In genomic region chr5:123043856-123044255, GRCm38 (mm10) we compare ENCODE assay signal across 10 mouse cellular contexts. TPM values are rescaled to one million over a fixed set of nuclear protein-coding genes. Genes with fewer than 3 reads are reported as not detected.
DNase-seq lines count a peak whose midpoint lies in the region; TF ChIP-seq lines count a peak whose summit lies in the region.
"Had no signal": no experiment of that assay in that cellular context is flagged by ENCODE, and none has a peak within 500 bp of the region (broad histone marks: within the 10 kb centered on the region; RNA-seq: fewer than 3 reads in every experiment).

No protein-coding gene starts in this region.

- H3K9me3 ChIP-seq in hindbrain, embryonic 10.5 days: no peaks in the 10 kb centered on the region
- H3K9me3 ChIP-seq: limb, embryonic 13.5 days had no signal

- H3K27me3 ChIP-seq in kidney, adult 2 months (replicated peaks; ENCODE audit: control insufficient read depth, insufficient read depth, low read length): no peaks in the 10 kb centered on the region
- H3K27me3 ChIP-seq in hindbrain, embryonic 10.5 days (ENCODE audit: insufficient read depth, poor library complexity, severe bottlenecking): no peaks in the 10 kb centered on the region
- H3K27me3 ChIP-seq: limb, embryonic 13.5 days had no signal

- no peak for TF ChIP-seq POLR2A in kidney, adult 2 months (IDR thresholded peaks at IDR 0.05; ENCODE audit: low read depth, low read length)

- 35% methylated on average over 7 of the region's 7 CpGs for WGBS in kidney, adult 2 months
- 19% methylated on average over 7 of the region's 7 CpGs for WGBS in hindbrain, embryonic 10.5 days

- no peak for DNase-seq in kidney, adult 2 months
- DNase-seq in kidney, adult 18-20 months: no peak
- DNase-seq in CD4-positive helper T cell, adult 2 months (ENCODE audit: low read depth, low spot score): peak; percentile 58
- DNase-seq in ZHBTc4 (ENCODE audit: low read depth, low spot score): peak; percentile 75
- DNase-seq in naive thymus-derived CD4-positive, alpha-beta T cell, adult 2 months (ENCODE audit: low read depth): peak; percentile 75
- DNase-seq in ovary, postnatal 36 days (ENCODE audit: low spot score): no peak
- no peak for DNase-seq in gastrocnemius, postnatal 4 days (ENCODE audit: low spot score in 2 of 2)
- no peak for DNase-seq in hindbrain, embryonic 10.5 days (ENCODE audit: low spot score)

- peaks cover under 1% of the 10 kb centered on the region; the same call in 1 of the 2 replicates for H3K4me1 ChIP-seq in kidney, adult 2 months (ENCODE audit: control insufficient read depth, insufficient read depth, low read length)
- peaks cover 22% of the 10 kb centered on the region for H3K4me1 ChIP-seq in hindbrain, embryonic 10.5 days (replicated peaks)

- peak; percentile 60 for TF ChIP-seq CTCF in kidney, adult 2 months (conservative IDR thresholded peaks at IDR 0.05; ENCODE audit: insufficient read depth, insufficient read length, low read depth, low read length)

- no peak overlapping the region for H3K27ac ChIP-seq in kidney, adult 2 months (ENCODE audit: insufficient read depth, low read depth, low read length)
- H3K27ac ChIP-seq in hindbrain, embryonic 10.5 days: no peak overlapping the region
- H3K27ac ChIP-seq: limb, embryonic 13.5 days had no signal

- H3K36me3 ChIP-seq in kidney, adult 2 months (ENCODE audit: control insufficient read depth, insufficient read depth, low read length): no peaks in the 10 kb centered on the region
- H3K36me3 ChIP-seq in hindbrain, embryonic 10.5 days: no peaks in the 10 kb centered on the region
- H3K36me3 ChIP-seq: limb, embryonic 13.5 days had no signal

- H3K4me3 ChIP-seq in kidney, adult 2 months (ENCODE audit: insufficient read depth, low read depth, low read length): no peak overlapping the region
- no peak overlapping the region for H3K4me3 ChIP-seq in hindbrain, embryonic 10.5 days
- H3K4me3 ChIP-seq: limb, embryonic 13.5 days had no signal

RNA-seq across cellular contexts. Expression of gene Morn3, which starts 3.0 kb away (rescaled TPM):
- 0.06 and 0.08 TPM in 2 replicates for polyA plus RNA-seq in kidney, adult 2 months (2012; rRNA removed)
- not detected for total RNA-seq in gastrocnemius, postnatal 4 days (2021)
- polyA plus RNA-seq in hindbrain, embryonic 10.5 days (2016; fragmentation: Nextera tagmentation; extraction: Ambion mirVana): 0.50 and 2.4 TPM in 2 replicates
- total RNA-seq: heart, adult 8-10 months had no signal
- polyA plus RNA-seq: limb, embryonic 13.5 days had no signal

RNA-seq across cellular contexts. Expression of gene Tmem120b, which starts 24.4 kb away (rescaled TPM):
- polyA plus RNA-seq in kidney, adult 2 months (2012; rRNA removed): 9.9 and 12.7 TPM in 2 replicates
- total RNA-seq in gastrocnemius, postnatal 4 days (2021): 10 to 100 TPM; 24.0 to 25.9 TPM
- 12.9 and 13.4 TPM in 2 replicates for polyA plus RNA-seq in hindbrain, embryonic 10.5 days (2016; fragmentation: Nextera tagmentation; extraction: Ambion mirVana)

RNA-seq across cellular contexts. Expression of gene Orai1, which starts 29.0 kb away (rescaled TPM):
- polyA plus RNA-seq in kidney, adult 2 months (2012; rRNA removed): 63.2 and 90.6 TPM in 2 replicates
- total RNA-seq in gastrocnemius, postnatal 4 days (2021): 10 to 100 TPM; 46.2 to 53.8 TPM
- 10.2 and 11.3 TPM in 2 replicates for polyA plus RNA-seq in hindbrain, embryonic 10.5 days (2016; fragmentation: Nextera tagmentation; extraction: Ambion mirVana)

RNA-seq across cellular contexts. Expression of gene Kdm2b, which starts 54.2 kb away (rescaled TPM):
- polyA plus RNA-seq in kidney, adult 2 months (2012; rRNA removed): 9.6 and 10.9 TPM in 2 replicates
- 10 to 100 TPM; 26.0 to 31.7 TPM for total RNA-seq in gastrocnemius, postnatal 4 days (2021)
- polyA plus RNA-seq in hindbrain, embryonic 10.5 days (2016; fragmentation: Nextera tagmentation; extraction: Ambion mirVana): 84.6 and 92.4 TPM in 2 replicates

Comparison
In these comparisons a context has a peak if more than half of its experiments do, and no peak if none do; other contexts are left out.
1. DNase-seq: peak in CD4-positive helper T cell, adult 2 months (single experiment), ZHBTc4 (single experiment) and naive thymus-derived CD4-positive, alpha-beta T cell, adult 2 months (single experiment); none in kidney, adult 2 months (single experiment), kidney, adult 18-20 months (single experiment), ovary, postnatal 36 days (single experiment), gastrocnemius, postnatal 4 days (0 of 2) and hindbrain, embryonic 10.5 days (single experiment).